Mouse (Mus musculus) olfactory bulb, adult 2 months (tissue): ENCODE data around the gene Rpl32.

ENCODE experiments used
- CTCF ChIP-seq: fragments of 200-500 bp; IDR thresholded peaks from 2 replicates; pipeline ENCODE4 v1.5.1; 2012; ENCODE audit warnings: low read depth, mild to moderate bottlenecking, low read length, moderate library complexity; ENCODE audit not compliant: insufficient read depth
- POLR2A ChIP-seq: fragments of 200-500 bp; IDR thresholded peaks from 2 replicates; pipeline ENCODE4 v1.6.1; 2012; ENCODE audit warnings: mild to moderate bottlenecking, low read depth, low read length, moderate library complexity; ENCODE audit not compliant: insufficient read depth

- TF ChIP-seq CTCF = no peak
- no peak for TF ChIP-seq POLR2A
Measured at GRCm38 (mm10) chr6:115854432-115854831, 45.9 kb upstream of the Rpl32 start.
